Mouse (Mus musculus): Measurements from ENCODE around the gene Dirc2. TPM values are rescaled to one million over a fixed set of nuclear protein-coding genes. Genes with fewer than 3 reads are reported as not detected.

The Dirc2 gene
- polyA plus RNA-seq, 1 experiment: 41.7 TPM

DNA sequence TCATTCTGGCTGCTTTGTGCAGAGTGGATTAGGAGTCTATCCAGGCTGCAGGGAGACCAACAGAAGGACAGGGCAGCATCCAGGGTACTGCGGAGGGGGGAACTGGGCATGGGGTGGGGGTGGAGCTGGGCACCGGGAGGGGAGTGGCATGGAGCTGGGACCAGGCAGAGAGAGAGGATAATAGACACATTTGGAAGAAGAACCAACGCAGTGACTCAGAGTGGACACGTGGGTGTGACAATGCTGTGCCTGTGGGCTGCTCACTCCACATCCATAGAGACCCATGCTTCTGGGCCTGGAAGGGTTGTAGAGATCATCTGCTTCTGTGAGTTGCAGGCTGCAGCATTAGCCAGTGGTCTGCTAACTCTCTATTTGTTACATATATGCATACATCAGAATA, 120.3 kb downstream of the Dirc2 start:
- TF ChIP-seq CTCF (IDR thresholded peaks at IDR 0.05; ENCODE audit: insufficient read depth, low read length): no peak
- no peak for TF ChIP-seq POLR2A (IDR thresholded peaks at IDR 0.05; ENCODE audit: borderline replicate concordance, extremely low read depth, low read depth, low read length)
- DNase-seq: no peak
- no peak overlapping the region for H3K4me3 ChIP-seq (replicated peaks; ENCODE audit: extremely low read depth, low read depth, low read length)
- no peaks in the 10 kb centered on the region for H3K4me1 ChIP-seq (ENCODE audit: control insufficient read depth, insufficient read depth, low read length)
- WGBS: 73% methylated on average over 4 of the region's 4 CpGs

Other genes starting within 250 kb of the Dirc2 start
- 0.51 and 0.76 TPM in 2 replicates for gene Sema5b, start 228.2 kb downstream of the Dirc2 start, polyA plus RNA-seq (2012; rRNA removed)
- 4.2 and 5.8 TPM in 2 replicates for gene Hspbap1, start 1.0 kb upstream of the Dirc2 start, polyA plus RNA-seq (2012; rRNA removed)
- gene Parp14, start 102.2 kb upstream of the Dirc2 start, polyA plus RNA-seq (2012; rRNA removed): 7.5 and 10.0 TPM in 2 replicates
- gene Parp9, start 169.1 kb upstream of the Dirc2 start, polyA plus RNA-seq (2012; rRNA removed): 5.9 and 8.2 TPM in 2 replicates
- gene Dtx3l, start 169.8 kb upstream of the Dirc2 start, polyA plus RNA-seq (2012; rRNA removed): 5.9 and 7.8 TPM in 2 replicates
- gene Kpna1, start 209.4 kb upstream of the Dirc2 start, polyA plus RNA-seq (2012; rRNA removed): 4.2 and 7.4 TPM in 2 replicates

All from lung, adult 2 months (tissue).